Mouse (Mus musculus): ENCODE results near the gene Gm49366.

DNA sequence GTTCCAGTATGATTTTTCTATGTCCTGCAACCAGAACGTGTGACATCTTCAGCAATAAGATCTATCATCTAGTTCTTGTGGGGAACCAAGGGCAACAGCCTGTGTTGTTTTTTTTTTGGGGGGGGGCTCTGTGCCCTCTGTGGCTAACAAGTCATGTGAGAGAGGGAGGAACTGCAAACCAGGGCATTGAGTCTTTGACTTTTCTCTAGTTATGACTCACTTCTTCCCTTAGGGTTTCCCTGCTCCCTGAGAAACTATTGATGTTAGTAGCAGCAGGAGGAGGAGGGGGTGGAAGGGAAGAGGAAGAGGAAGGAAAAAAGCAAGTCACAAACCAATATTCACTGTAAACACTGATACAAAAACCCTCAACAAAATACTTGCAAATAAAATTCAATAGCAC, 34.9 kb upstream of the Gm49366 start:
- TF ChIP-seq CTCF (IDR thresholded peaks at IDR 0.05) (no peak), POLR2A (IDR thresholded peaks at IDR 0.05; ENCODE audit: insufficient read depth, low read depth, low read length) (no peak)
